Mouse (Mus musculus): ENCODE results near the gene Oas1d. TPM values are rescaled to one million over a fixed set of nuclear protein-coding genes. Genes with fewer than 3 reads are reported as not detected.

Gene Oas1d
- total RNA-seq, 1 experiment from 2014 or later: not detected

DNA sequence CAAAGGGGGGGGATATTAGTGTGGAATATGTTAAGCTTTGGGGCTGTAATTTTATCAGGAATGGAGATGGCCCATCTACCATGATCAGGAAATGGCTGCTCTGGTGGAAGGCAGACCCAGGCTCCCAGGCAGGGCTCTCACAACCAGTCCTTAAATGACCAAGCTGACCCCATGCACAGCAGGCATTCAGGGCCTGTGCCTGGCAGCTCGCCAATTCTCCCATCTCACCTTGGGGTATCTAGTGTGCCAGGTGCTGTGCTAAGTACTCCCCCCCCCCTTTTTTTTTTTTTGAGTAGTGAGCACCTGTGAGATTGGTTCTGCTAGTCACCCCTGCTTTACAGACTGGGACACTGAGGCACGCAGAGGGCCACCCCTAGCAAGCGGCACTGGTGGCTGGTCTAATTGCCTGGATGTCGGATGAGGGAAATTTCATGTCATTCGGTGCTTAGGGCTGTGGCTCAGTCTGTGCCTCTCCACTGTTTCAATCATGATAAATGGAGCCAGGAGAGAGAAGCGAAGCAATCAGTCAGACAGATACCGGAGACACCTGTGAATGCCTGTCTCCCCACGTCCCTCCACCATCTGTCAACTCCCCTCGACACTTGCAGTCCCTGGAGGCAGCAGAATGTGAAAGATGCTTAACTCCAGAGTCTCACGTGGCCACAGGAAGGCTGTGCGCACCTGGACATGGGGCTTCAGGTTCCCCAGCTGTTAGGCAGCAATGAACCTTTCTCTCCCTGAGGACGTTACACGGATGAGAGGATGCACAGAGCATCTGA, 53.2 kb downstream of the Oas1d start:
- ATAC-seq (replicated peaks; ENCODE audit: low read depth, poor library complexity, severe bottlenecking): no peak

DNA sequence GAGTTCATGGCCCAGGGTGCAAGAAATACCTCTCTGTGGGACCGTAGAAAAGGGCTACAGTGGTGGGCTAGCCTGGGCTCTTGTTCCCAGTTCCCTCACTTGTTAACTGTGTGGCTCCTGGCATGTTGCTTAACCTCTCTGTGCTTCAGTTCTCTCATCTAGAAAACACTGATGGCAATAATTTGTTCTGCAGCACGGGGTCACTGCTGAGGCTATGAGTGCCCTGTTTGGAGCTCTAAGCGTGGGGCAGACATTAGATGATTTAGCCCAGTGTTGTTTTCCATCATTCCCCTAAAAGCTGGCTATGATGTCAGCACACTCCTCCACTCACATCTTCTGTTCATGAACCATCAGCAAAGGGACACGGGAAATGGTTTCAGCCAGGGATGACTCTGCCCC, 53.8 kb downstream of the Oas1d start:
- no peak for ATAC-seq (replicated peaks; ENCODE audit: low read depth, poor library complexity, severe bottlenecking)

DNA sequence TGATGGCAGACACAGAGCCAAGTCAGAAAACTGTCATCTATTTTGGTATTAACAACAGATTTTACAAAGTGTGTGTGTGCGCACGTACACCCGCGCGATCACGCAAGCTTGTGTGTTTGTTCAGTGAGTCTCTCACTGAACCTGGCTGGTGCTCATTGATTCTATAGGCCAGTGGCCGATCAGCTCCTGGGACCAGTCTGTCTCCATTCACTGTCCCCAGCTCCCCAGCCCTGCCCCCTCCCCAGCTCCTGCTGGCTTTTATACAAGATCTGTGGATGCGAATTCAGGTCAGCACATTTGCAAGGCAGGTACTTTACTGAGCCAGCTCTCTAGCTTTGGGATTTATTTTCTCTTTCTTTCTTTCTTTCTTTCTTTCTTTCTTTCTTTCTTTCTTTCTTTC, 54.5 kb downstream of the Oas1d start:
- no peak for ATAC-seq (replicated peaks; ENCODE audit: low read depth, poor library complexity, severe bottlenecking)

DNA sequence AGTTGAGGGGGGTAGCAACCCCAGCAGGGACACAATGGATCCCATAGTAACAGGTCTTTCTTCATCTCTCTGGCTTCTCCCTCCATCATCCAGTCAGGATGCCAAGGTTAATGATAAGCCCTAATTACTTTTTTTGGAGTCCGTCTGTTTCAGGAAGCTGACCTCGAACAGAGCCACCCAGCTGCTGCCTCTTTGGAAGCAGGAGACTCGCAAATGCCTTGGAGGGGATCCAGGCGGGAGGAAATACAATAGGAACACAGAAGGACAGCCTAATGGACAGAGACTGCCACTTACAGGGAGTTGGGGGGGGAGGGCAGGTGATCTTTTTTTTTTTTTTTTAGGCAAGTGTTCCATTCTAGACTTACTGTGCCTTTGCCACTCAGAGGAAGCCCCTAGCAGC, 55.4 kb downstream of the Oas1d start:
- ATAC-seq (replicated peaks; ENCODE audit: low read depth, poor library complexity, severe bottlenecking): no peak

Other genes with a start within 250 kb of the Oas1d start
- gene Dtx1, start 202.6 kb upstream of the Oas1d start, total RNA-seq (2017): not detected in 2 replicates
- 0.64 and 0.68 TPM in 2 replicates for gene Oas2, start 164.7 kb upstream of the Oas1d start, total RNA-seq (2017)
- gene Oas3, start 136.9 kb upstream of the Oas1d start, total RNA-seq (2017): 1.9 and 4.8 TPM in 2 replicates
- gene Oas1e, start 119.0 kb upstream of the Oas1d start, total RNA-seq (2017): not detected in 2 replicates
- 0.78 and 3.1 TPM in 2 replicates for gene Oas1c, start 102.0 kb upstream of the Oas1d start, total RNA-seq (2017)
- not detected in 2 replicates for gene Oas1f, start 67.2 kb upstream of the Oas1d start, total RNA-seq (2017)
- gene Oas1h, start 53.1 kb upstream of the Oas1d start, total RNA-seq (2017): not detected in 2 replicates
- gene Oas1g, start 26.9 kb upstream of the Oas1d start, total RNA-seq (2017): 1.1 and 3.4 TPM in 2 replicates
- gene Oas1a, start 7.0 kb upstream of the Oas1d start, total RNA-seq (2017): 15.4 and 20.1 TPM in 2 replicates
- not detected in 2 replicates for gene Rph3a, start 95.6 kb downstream of the Oas1d start, total RNA-seq (2017)